In the genomic region with DNA sequence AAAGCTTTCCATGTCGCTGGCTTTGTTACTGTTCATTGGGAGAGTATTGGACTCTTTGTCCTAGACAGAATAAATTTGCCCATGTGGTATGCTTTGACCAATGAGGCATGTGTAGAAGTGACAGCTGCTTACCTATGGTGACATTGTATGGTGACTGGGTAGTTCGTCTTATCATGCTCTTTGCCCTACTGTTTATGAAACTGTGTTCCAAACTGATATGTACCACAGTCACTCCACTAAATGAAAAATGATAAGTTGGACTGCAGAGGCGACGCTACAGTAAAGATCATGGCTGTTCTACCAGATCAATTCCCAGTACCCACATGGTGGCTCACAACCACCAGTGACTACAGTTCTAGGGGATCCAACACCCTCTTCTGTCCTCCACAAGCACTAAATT, we compare ENCODE assay signal across 22 mouse cellular contexts. TPM values are rescaled to one million over a fixed set of nuclear protein-coding genes. Genes with fewer than 3 reads are reported as not detected.
A peak's percentile ranks its signal among the peaks of the same experiment; 100 is the strongest.
DNase-seq lines count a peak whose midpoint lies in the region; ATAC-seq and TF ChIP-seq lines count a peak whose summit lies in the region.
"Had no signal": no experiment of that assay in that cellular context is flagged by ENCODE, and none has a peak within 500 bp of the region (broad histone marks: within the 10 kb centered on the region; RNA-seq: fewer than 3 reads in every experiment).

No protein-coding gene starts in this region.

- no peaks in the 10 kb centered on the region; the same call in 1 of the 2 replicates for H3K27me3 ChIP-seq in liver, embryonic 14.5 days (ENCODE audit: control insufficient read depth, insufficient read depth, low read length)
- H3K27me3 ChIP-seq in stomach, embryonic 16.5 days (ENCODE audit: control insufficient read depth, insufficient read depth, low read length) = no peaks in the 10 kb centered on the region
- H3K27me3 ChIP-seq: embryonic facial prominence, embryonic 13.5 days; hindbrain, embryonic 13.5 days; limb, embryonic 12.5 days; lung, embryonic 15.5 days had no signal

- no peaks in the 10 kb centered on the region for H3K9me3 ChIP-seq in liver, embryonic 14.5 days (ENCODE audit: control insufficient read depth, low read length)
- no peaks in the 10 kb centered on the region for H3K9me3 ChIP-seq in stomach, embryonic 16.5 days (replicated peaks; ENCODE audit: control insufficient read depth, low read length)
- H3K9me3 ChIP-seq: embryonic facial prominence, embryonic 13.5 days; forebrain, embryonic 10.5 days; heart, embryonic 10.5 days; hindbrain, embryonic 13.5 days; limb, embryonic 12.5 days; lung, embryonic 15.5 days had no signal

- peak; percentile 72 for ATAC-seq in erythroid progenitor cell, adult 5-6 weeks (replicated peaks; ENCODE audit: low FRiP score, poor library complexity, severe bottlenecking)
- ATAC-seq in liver, embryonic 14.5 days (ENCODE audit: insufficient read depth) = peak; percentile 81
- ATAC-seq in stomach, embryonic 16.5 days (ENCODE audit: insufficient read depth, low FRiP score) = 0 out of 2 replicates have a peak, but pooled peaks have one; percentile 32
- ATAC-seq: midbrain, embryonic 16.5 days had no signal

- H3K4me3 ChIP-seq in brown adipose tissue, adult 24 weeks (ENCODE audit: insufficient read depth, low read depth, low read length) = no peak overlapping the region
- no peak overlapping the region for H3K4me3 ChIP-seq in liver, embryonic 14.5 days (ENCODE audit: insufficient read depth in 1 of 2, low read depth in 2 of 2, low read length in 2 of 2)
- H3K4me3 ChIP-seq in stomach, embryonic 16.5 days (replicated peaks; ENCODE audit: low read length) = no peak overlapping the region
- H3K4me3 ChIP-seq: embryonic facial prominence, embryonic 13.5 days; forebrain, embryonic 10.5 days; heart, embryonic 10.5 days; hindbrain, embryonic 13.5 days; layer of hippocampus, adult 2 months; left cerebral cortex, adult 2 months; limb, embryonic 12.5 days; lung, embryonic 15.5 days had no signal

- peak; percentile 66 to 76 (median 75) for DNase-seq in liver, embryonic 14.5 days (ENCODE audit: low read depth in 3 of 3, low spot score in 3 of 3)
- DNase-seq in embryo, embryonic 11 days = no peak
- DNase-seq in spleen, adult 18-20 months = no peak
- no peak for DNase-seq in urinary bladder, postnatal 4 days (ENCODE audit: low spot score in 2 of 2)
- DNase-seq: cerebellum, adult 18-20 months; gastrocnemius, postnatal 25 days; heart, postnatal 10 days; kidney, adult 11 months had no signal

- WGBS in liver, embryonic 14.5 days (ENCODE audit: insufficient replicate concordance) = 15% methylated on average over 4 of the region's 4 CpGs
- 71% methylated on average over 4 of the region's 4 CpGs for WGBS in stomach, embryonic 16.5 days

- no peak for TF ChIP-seq CTCF in liver, embryonic 14.5 days (IDR thresholded peaks at IDR 0.05; ENCODE audit: low read depth)

- peaks cover 27% of the 10 kb centered on the region for H3K4me1 ChIP-seq in brown adipose tissue, adult 24 weeks (ENCODE audit: control insufficient read depth, insufficient read depth, insufficient read length, low read length)
- H3K4me1 ChIP-seq in liver, embryonic 14.5 days (replicated peaks; ENCODE audit: control insufficient read depth in 2 of 2, insufficient read depth in 2 of 2, low read length in 1 of 2) = peaks cover 45 to 59% of the 10 kb centered on the region in 2 experiments
- H3K4me1 ChIP-seq in stomach, embryonic 16.5 days (ENCODE audit: control insufficient read depth, insufficient read depth, low read length) = peaks cover 29% of the 10 kb centered on the region

- peak; percentile 91 for TF ChIP-seq EP300 in liver, embryonic 14.5 days (IDR thresholded peaks at IDR 0.05; ENCODE audit: low read depth)

- no peaks in the 10 kb centered on the region for H3K36me3 ChIP-seq in liver, embryonic 14.5 days (replicated peaks; ENCODE audit: control insufficient read depth, insufficient read depth, low read depth)
- no peaks in the 10 kb centered on the region for H3K36me3 ChIP-seq in stomach, embryonic 16.5 days (ENCODE audit: control insufficient read depth, insufficient read depth, low read length)
- H3K36me3 ChIP-seq: embryonic facial prominence, embryonic 13.5 days; forebrain, embryonic 10.5 days; heart, embryonic 10.5 days; hindbrain, embryonic 13.5 days; limb, embryonic 12.5 days; lung, embryonic 15.5 days had no signal

- H3K4me2 ChIP-seq in liver, embryonic 14.5 days (ENCODE audit: low read depth) = peak overlapping the region; percentile 31
- H3K4me2 ChIP-seq in stomach, embryonic 16.5 days (ENCODE audit: low read depth, low read length) = no peak overlapping the region
- H3K4me2 ChIP-seq: embryonic facial prominence, embryonic 13.5 days; hindbrain, embryonic 13.5 days; limb, embryonic 12.5 days; lung, embryonic 15.5 days had no signal

- H3K27ac ChIP-seq in brown adipose tissue, adult 24 weeks (replicated peaks; ENCODE audit: low read depth, low read length) = peak overlapping the region; percentile 43
- H3K27ac ChIP-seq in liver, embryonic 14.5 days = peak overlapping the region; percentile 87
- H3K27ac ChIP-seq in stomach, embryonic 16.5 days (ENCODE audit: low read length) = no peak overlapping the region
- H3K27ac ChIP-seq: embryonic facial prominence, embryonic 13.5 days; forebrain, embryonic 10.5 days; heart, embryonic 10.5 days; hindbrain, embryonic 13.5 days; kidney, postnatal 0 days; layer of hippocampus, adult 2 months; left cerebral cortex, adult 2 months; limb, embryonic 12.5 days; lung, embryonic 15.5 days; macrophage had no signal

- H3K9ac ChIP-seq in liver, embryonic 14.5 days (replicated peaks) = peak overlapping the region; percentile 54
- H3K9ac ChIP-seq in stomach, embryonic 16.5 days (ENCODE audit: low read length) = no peak overlapping the region
- H3K9ac ChIP-seq: embryonic facial prominence, embryonic 13.5 days; hindbrain, embryonic 13.5 days; limb, embryonic 12.5 days; lung, embryonic 15.5 days had no signal

RNA-seq across cellular contexts. Expression of a gene that starts 24.7 kb away (rescaled TPM):
- polyA plus RNA-seq in brown adipose tissue, adult 24 weeks (2012; ENCODE audit: insufficient read depth, insufficient read length, missing spikeins) = 67.0 and 75.8 TPM in 2 replicates
- 52.0 and 100 TPM in 2 replicates for total RNA-seq in erythroid progenitor cell, adult 5-6 weeks (2015; ENCODE audit: low replicate concordance)
- 5.8 and 9.2 TPM in 2 replicates for total RNA-seq in erythroid progenitor cell, adult 5-6 weeks (2017; ENCODE audit: low replicate concordance)
- 19.4 and 23.5 TPM in 2 replicates for polyA plus RNA-seq in liver, embryonic 14.5 days (2012; rRNA removed)
- 22.7 and 28.5 TPM in 2 replicates for polyA plus RNA-seq in liver, embryonic 14.5 days (2014; fragmentation: Nextera tagmentation; extraction: Ambion mirVana)
- polyA plus RNA-seq in stomach, embryonic 16.5 days (2015; fragmentation: Nextera tagmentation; extraction: Ambion mirVana) = 137 and 140 TPM in 2 replicates

Comparison
In these comparisons a context has a peak if more than half of its experiments do, and no peak if none do; other contexts are left out.
1. DNase-seq: peak in liver, embryonic 14.5 days (3 of 3); none in embryo, embryonic 11 days (single experiment), spleen, adult 18-20 months (0 of 2) and urinary bladder, postnatal 4 days (0 of 2).
2. Peak in every context shown above with its lines, with median percentiles within 50 percentile points of each other: ATAC-seq.